Mouse (Mus musculus): ENCODE measurements around the gene Meis3. TPM values are rescaled to one million over a fixed set of nuclear protein-coding genes. Genes with fewer than 3 reads are reported as not detected.

Gene Meis3
- total and polyA plus RNA-seq, 2 experiments from 2014 or later = 106 to 111 TPM

DNA sequence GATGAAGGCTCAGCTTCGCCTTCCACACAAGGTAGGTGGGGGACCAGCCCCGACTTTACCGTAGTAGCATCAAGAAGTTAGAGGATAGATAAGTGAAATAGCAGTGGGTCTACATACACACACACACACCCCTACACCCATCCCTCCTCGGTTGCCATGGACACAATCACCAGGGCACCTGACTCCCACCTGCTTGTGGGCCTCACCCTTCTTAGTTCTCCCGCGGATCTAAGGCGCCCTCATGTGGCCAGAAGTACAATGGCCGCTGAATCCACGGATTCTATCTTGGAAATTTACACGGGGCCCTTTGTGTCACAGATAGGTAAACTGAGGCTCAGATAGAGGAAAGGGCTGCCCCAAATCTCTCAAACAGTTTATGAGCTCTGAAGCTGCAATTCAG lies 21.4 kb upstream of the Meis3 start:
- Histone ChIP-seq H3K36me3 (ENCODE audit: insufficient read depth, low read length) (peaks cover 6% of the 10 kb centered on the region), H3K4me1 (ENCODE audit: insufficient read depth, low read length) (no peaks in the 10 kb centered on the region), H3K9ac (replicated peaks; ENCODE audit: low read length, poor library complexity, severe bottlenecking) (no peak overlapping the region), H3K4me3 (ENCODE audit: low read depth, low read length) (no peak overlapping the region), H3K9me3 (ENCODE audit: low read length) (no peaks in the 10 kb centered on the region), H3K4me2 (ENCODE audit: low read depth, low read length, poor library complexity, severe bottlenecking) (no peak overlapping the region), H3K27me3 (ENCODE audit: insufficient read depth, low read length) (no peaks in the 10 kb centered on the region), H3K27ac (ENCODE audit: low read depth, low read length) (no peak overlapping the region; the same call in 1 of the 2 replicates)
- TF ChIP-seq CTCF (IDR thresholded peaks at IDR 0.05) = peak; percentile 89
- DNase-seq (ENCODE audit: low spot score) = peak; percentile 81
- 17% methylated on average over 10 of the region's 10 CpGs for WGBS
- ATAC-seq (ENCODE audit: low FRiP score) = peak; percentile 76

DNA sequence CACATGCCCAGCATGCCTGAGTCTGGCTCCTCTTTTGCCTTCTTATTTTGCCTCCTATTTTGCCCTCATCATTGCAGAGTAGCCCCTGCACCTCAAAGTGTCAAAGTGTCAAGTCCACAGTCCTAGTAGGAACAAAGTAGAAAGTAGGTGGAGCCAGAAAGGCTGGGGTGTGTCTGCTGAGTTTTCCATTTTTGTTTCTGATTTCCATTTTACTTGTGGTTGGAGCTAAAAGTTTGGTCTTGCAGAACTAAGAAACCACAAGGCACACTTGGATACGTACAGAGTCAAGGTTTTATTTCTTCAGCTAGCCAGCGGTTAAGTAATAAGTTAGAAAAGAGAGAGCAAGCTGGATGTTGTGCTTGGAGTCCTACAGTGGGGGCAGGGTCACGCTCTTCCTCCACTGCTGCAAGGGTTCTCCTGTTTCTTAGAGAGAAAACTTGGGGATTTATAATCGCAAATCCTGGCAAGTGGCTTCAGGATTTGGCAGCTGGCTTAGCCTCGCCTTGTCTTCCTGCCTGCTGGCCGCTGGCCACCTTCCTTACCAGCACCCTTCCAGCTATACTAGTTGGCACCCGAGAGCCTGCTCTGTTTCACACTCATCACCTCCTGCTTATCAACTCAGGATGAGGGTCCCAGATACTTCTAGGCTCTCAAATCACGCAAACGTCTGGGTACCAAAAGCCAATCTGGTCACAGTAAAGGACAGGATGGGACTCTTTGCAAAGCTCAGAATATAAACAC lies 19.6 kb upstream of the Meis3 start:
- no peaks in the 10 kb centered on the region for H3K9me3 ChIP-seq (ENCODE audit: low read length)
- H3K27ac ChIP-seq (ENCODE audit: low read depth, low read length) = no peak overlapping the region
- no peak overlapping the region for H3K9ac ChIP-seq (replicated peaks; ENCODE audit: low read length, poor library complexity, severe bottlenecking)
- no peak overlapping the region for H3K4me3 ChIP-seq (ENCODE audit: low read depth, low read length)
- no peak overlapping the region for H3K4me2 ChIP-seq (ENCODE audit: low read depth, low read length, poor library complexity, severe bottlenecking)
- H3K27me3 ChIP-seq (ENCODE audit: insufficient read depth, low read length) = no peaks in the 10 kb centered on the region
- no peak for TF ChIP-seq CTCF (IDR thresholded peaks at IDR 0.05)
- DNase-seq (ENCODE audit: low spot score) (peak; percentile 35), ATAC-seq (ENCODE audit: low FRiP score) (no peak)
- H3K4me1 ChIP-seq (ENCODE audit: insufficient read depth, low read length) = no peaks in the 10 kb centered on the region
- 75% methylated on average over 9 of the region's 9 CpGs for WGBS
- H3K36me3 ChIP-seq (ENCODE audit: insufficient read depth, low read length) = peaks cover 6% of the 10 kb centered on the region

DNA sequence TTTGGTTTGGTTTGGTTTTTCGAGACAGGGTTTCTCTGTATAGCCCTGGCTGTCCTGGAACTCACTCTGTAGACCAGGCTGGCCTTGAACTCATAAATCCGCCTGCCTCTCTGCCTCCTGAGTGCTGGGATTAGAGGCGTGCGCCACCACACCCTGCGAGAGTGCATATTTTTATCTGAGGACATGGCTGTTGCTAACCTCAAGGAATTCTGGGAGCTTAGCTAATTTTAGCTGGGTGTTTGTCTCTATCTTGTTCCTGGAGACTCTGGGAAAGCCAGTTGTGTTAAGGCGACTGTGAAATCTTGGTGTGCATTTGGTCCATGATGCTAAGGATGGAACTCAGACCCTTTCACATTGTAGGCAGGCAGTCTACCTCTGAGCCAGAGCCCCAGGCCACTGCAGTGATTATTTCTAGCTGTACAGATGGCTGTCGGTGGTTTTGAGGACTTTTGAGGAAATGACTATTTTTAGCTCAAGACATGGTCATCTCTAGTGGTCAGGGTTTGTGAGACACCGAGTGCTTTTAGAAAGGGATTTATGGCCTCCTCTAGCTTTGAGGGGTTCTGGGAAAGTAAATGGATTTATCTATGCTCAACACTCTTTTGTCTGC lies 18.7 kb upstream of the Meis3 start:
- no peak overlapping the region for H3K27ac ChIP-seq (ENCODE audit: low read depth, low read length)
- no peaks in the 10 kb centered on the region for H3K4me1 ChIP-seq (ENCODE audit: insufficient read depth, low read length)
- WGBS = 73% methylated on average over 8 of the region's 8 CpGs
- H3K27me3 ChIP-seq (ENCODE audit: insufficient read depth, low read length) = no peaks in the 10 kb centered on the region
- DNase-seq (ENCODE audit: low spot score) = no peak
- no peak overlapping the region for H3K4me2 ChIP-seq (ENCODE audit: low read depth, low read length, poor library complexity, severe bottlenecking)
- no peak for ATAC-seq (ENCODE audit: low FRiP score)
- no peaks in the 10 kb centered on the region for H3K9me3 ChIP-seq (ENCODE audit: low read length)
- no peak for TF ChIP-seq CTCF (IDR thresholded peaks at IDR 0.05)
- H3K36me3 ChIP-seq (ENCODE audit: insufficient read depth, low read length) = peaks cover 6% of the 10 kb centered on the region
- no peak overlapping the region for H3K4me3 ChIP-seq (ENCODE audit: low read depth, low read length)
- H3K9ac ChIP-seq (replicated peaks; ENCODE audit: low read length, poor library complexity, severe bottlenecking) = no peak overlapping the region

DNA sequence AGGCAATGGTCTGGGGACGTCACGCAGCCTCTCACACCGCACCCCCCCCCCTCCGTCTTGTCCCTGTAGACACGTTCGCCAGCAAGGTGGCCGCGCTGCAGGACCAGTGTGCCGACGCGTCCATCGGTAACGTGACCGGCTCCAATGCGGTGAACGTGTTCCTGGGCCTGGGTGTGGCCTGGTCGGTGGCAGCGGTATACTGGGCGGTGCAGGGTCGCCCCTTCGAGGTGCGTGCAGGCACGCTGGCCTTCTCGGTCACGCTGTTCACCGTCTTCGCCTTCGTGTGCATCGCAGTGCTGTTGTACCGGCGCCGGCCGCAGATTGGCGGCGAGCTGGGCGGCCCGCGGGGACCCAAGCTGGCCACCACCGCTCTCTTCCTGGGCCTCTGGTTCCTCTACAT lies 16.2 kb upstream of the Meis3 start:
- WGBS = 17% methylated on average over 39 of the region's 39 CpGs

DNA sequence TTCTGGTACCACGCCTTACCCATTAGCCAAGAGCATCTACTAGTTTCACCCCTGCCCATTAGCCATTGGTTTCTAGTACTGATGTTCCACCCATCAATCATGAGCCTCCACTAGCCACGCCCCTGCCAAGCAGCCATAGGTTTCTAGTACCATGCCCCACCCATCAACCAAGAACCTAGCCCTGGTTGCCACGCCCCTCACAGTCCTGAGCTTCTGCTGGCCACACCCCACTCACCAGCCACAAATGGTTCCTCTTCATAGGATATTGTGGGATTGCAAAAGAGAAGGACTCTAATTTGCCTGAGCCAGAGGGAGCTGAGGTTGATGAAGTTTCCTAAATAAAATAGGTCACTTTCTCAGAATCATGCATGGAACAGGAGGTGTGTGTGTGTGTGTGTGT lies 14.2 kb upstream of the Meis3 start:
- no peaks in the 10 kb centered on the region for H3K27me3 ChIP-seq (ENCODE audit: insufficient read depth, low read length)
- no peak overlapping the region for H3K9ac ChIP-seq (replicated peaks; ENCODE audit: low read length, poor library complexity, severe bottlenecking)
- TF ChIP-seq CTCF (IDR thresholded peaks at IDR 0.05) = no peak
- DNase-seq (ENCODE audit: low spot score) (no peak), ATAC-seq (ENCODE audit: low FRiP score) (no peak)
- no peak overlapping the region for H3K4me3 ChIP-seq (ENCODE audit: low read depth, low read length)
- no peaks in the 10 kb centered on the region for H3K4me1 ChIP-seq (ENCODE audit: insufficient read depth, low read length)
- H3K36me3 ChIP-seq (ENCODE audit: insufficient read depth, low read length) = no peaks in the 10 kb centered on the region
- H3K27ac ChIP-seq (ENCODE audit: low read depth, low read length) = no peak overlapping the region
- H3K4me2 ChIP-seq (ENCODE audit: low read depth, low read length, poor library complexity, severe bottlenecking) = no peak overlapping the region
- no peaks in the 10 kb centered on the region for H3K9me3 ChIP-seq (ENCODE audit: low read length)
- WGBS = 81% methylated on average over 3 of the region's 3 CpGs

More for the DNA sequence above, 16.2 kb upstream of the Meis3 start:
- Histone ChIP-seq H3K4me1 (ENCODE audit: insufficient read depth, low read length) (no peaks in the 10 kb centered on the region), H3K27ac (ENCODE audit: low read depth, low read length) (no peak overlapping the region), H3K4me3 (ENCODE audit: low read depth, low read length) (no peak overlapping the region), H3K4me2 (ENCODE audit: low read depth, low read length, poor library complexity, severe bottlenecking) (peak overlapping the region; percentile 31), H3K9ac (replicated peaks; ENCODE audit: low read length, poor library complexity, severe bottlenecking) (0 out of 2 replicates have a peak overlapping the region, but pooled peaks have one; percentile 36), H3K9me3 (ENCODE audit: low read length) (no peaks in the 10 kb centered on the region), H3K27me3 (ENCODE audit: insufficient read depth, low read length) (no peaks in the 10 kb centered on the region), H3K36me3 (ENCODE audit: insufficient read depth, low read length) (no peaks in the 10 kb centered on the region)
- 0 out of 2 replicates have a peak, but pooled peaks have one; percentile 15 for ATAC-seq (ENCODE audit: low FRiP score)
- DNase-seq (ENCODE audit: low spot score) = no peak
- no peak for TF ChIP-seq CTCF (IDR thresholded peaks at IDR 0.05)

DNA sequence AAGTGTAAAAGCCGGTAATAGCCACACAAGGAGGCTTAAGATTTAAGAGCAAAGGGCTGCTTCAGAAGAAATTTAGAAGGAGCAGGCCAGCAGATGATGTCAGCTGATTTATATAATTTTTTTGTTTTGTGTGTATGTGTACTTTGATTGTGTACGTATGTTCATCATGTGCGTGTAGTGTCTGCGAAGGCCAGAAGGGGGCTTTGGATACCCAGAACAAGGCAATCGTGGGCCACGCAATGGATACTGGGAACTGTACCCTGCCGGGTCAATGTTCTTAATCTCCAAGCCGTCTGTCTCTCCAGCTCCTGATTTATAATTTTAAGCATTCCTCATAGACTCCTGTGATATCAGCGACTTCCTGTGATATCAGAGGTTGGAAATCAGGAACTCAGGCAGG lies 13.6 kb upstream of the Meis3 start:
- Histone ChIP-seq H3K4me1 (ENCODE audit: insufficient read depth, low read length) (no peaks in the 10 kb centered on the region), H3K36me3 (ENCODE audit: insufficient read depth, low read length) (no peaks in the 10 kb centered on the region), H3K9me3 (ENCODE audit: low read length) (no peaks in the 10 kb centered on the region), H3K27me3 (ENCODE audit: insufficient read depth, low read length) (no peaks in the 10 kb centered on the region), H3K27ac (ENCODE audit: low read depth, low read length) (no peak overlapping the region), H3K4me2 (ENCODE audit: low read depth, low read length, poor library complexity, severe bottlenecking) (no peak overlapping the region), H3K9ac (replicated peaks; ENCODE audit: low read length, poor library complexity, severe bottlenecking) (no peak overlapping the region), H3K4me3 (ENCODE audit: low read depth, low read length) (no peak overlapping the region)
- DNase-seq (ENCODE audit: low spot score) = no peak
- peak; percentile 19; the same call in 1 of the 2 replicates for TF ChIP-seq CTCF (IDR thresholded peaks at IDR 0.05)
- WGBS = 88% methylated on average over 9 of the region's 9 CpGs
- ATAC-seq (ENCODE audit: low FRiP score) = no peak

All from midbrain, postnatal 0 days (tissue).